Mouse (Mus musculus): ENCODE results near the gene Cacna1c.
A peak's percentile ranks its signal among the peaks of the same experiment; 100 is the strongest.
"Not testable (repeated sequence)": the region's sequence is repeated elsewhere in the genome, so short reads cannot be mapped to it uniquely, and the experiment has no call there.

The Cacna1c gene

GRCm38 (mm10) chr6:119206006-119206405 lies 9.8 kb upstream of the Cacna1c start:
- DNase-seq (ENCODE audit: low spot score), result not testable (repeated sequence)

- DNase-seq (ENCODE audit: low spot score), result no peak
These were observed 8.7 kb upstream of the Cacna1c start for GRCm38 (mm10) chr6:119204915-119205314.

DNA sequence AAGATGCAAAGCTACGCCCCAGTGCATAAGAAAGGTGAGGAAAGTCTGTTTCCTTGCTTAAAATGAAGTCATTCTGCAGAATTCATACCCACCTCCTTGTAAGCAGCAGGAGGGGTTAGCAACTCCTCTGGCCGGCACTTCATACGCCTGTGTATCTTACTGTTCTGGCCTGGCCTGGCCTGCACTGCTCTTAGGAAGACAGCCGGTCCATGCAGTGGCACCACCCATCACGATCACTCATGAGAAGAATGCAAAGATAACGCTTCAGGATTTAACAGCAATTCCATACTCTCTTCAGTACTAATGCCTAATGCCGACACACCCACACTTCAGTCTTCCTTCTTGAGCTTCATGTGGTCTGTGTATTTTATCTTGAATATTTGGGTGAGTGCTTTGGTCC lies 8.1 kb upstream of the Cacna1c start:
- no peak for DNase-seq (ENCODE audit: low spot score)

- no peak for DNase-seq (ENCODE audit: low spot score)
These were observed 5.4 kb upstream of the Cacna1c start for GRCm38 (mm10) chr6:119201575-119201974.

DNA sequence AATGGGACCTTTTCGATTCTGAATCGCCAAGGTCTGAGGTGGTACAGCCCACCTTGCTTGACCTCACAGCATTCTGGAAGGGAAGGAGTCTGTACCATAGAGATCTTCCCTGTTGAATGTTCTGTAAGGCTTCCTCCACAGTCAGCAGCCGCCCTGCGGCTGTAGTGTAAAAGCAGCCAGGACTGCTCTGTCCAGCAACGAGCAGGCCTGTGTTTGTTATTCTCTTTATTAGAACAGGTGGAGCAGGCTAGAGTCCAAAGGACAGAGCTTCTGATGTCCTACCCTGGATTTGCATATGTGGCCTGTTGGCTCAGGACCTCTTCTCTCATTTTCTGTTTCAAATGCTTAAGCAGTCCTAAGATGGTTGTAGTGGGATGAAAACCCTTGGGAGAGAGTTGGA lies 4.1 kb upstream of the Cacna1c start:
- no peak for DNase-seq (ENCODE audit: low spot score)

GRCm38 (mm10) chr6:119199274-119199879 lies 3.2 kb upstream of the Cacna1c start:
- DNase-seq (ENCODE audit: low spot score), result no peak

DNA sequence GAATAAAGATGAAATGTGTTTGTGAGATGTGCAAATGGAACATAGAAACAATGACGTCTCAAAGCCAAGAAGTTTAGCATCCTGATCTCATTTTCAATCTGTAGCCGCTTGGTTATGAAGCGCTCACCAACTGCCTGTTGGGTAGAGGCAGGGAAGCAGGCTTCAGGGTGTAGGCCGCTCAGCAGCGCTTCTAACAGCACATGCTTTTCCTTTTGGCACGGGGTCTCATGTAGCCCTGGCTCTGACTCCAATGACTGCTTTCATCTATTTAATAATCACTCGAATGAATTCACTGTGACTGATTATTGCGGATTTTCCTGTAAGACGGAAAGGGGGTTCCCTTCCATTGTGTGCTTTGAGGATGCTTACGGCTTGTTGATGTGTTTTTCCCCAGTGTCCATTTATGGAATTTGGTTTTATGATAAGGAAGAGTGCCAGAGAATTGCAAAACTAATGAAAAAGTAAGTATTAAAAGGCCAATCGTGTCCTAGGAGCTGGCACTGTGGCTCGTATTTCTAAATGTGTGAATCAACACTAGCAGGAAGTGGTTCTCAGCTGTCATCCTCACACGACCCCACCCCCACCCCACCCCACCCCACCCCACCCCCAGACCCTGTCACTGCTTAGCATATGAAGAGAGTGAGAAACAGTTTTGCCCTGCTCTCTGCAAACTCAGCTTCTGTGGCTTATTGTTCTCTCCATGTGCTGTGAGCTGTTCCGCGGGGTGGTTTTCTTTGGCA lies 2.5 kb upstream of the Cacna1c start:
- peak; percentile 13 for DNase-seq (ENCODE audit: low spot score)

DNA sequence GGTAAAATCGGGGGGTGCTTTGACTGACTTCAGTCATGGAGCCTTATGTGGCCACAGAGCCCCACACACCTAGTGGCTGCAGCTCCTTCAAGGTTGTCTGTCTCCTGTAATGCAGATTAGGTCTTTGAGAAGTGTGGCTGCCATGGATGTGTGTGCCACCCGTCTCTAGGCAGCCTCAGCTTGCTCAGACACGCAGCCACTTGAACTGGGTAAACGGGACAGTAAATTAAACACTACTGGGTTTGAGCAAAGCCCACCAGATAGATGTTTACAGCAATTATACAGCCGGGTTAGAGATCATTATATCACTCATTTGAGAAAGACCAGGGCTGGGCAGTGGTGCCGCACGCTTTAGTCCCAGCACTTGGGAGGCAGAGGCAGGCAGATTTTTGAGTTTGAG lies 1.6 kb downstream of the Cacna1c start:
- DNase-seq (ENCODE audit: low spot score), result no peak

DNA sequence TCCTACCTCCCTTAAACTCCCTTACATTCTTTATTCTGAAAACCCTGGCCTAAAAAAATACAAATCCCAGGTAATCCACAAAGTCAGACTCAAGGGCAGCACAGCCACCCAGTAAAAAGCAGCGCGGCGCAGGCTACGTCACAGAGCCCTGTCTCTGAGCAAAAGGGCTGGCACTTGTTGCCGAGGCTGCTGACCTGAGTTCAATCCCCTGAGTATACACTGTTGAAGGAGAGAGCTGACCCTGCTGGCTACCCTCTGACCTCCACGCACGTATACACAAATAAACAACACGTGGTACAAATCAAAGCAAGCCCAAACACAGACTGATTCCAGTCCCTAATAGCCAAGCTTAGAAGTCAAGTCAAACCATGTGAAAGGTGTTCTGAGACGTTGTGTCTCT lies 2.1 kb downstream of the Cacna1c start:
- peak; percentile 14 for DNase-seq (ENCODE audit: low spot score)

GRCm38 (mm10) chr6:119193571-119194154 lies 2.6 kb downstream of the Cacna1c start:
- DNase-seq (ENCODE audit: low spot score), result peak; percentile 11

GRCm38 (mm10) chr6:119191478-119191877 lies 4.7 kb downstream of the Cacna1c start:
- DNase-seq (ENCODE audit: low spot score), result no peak

DNA sequence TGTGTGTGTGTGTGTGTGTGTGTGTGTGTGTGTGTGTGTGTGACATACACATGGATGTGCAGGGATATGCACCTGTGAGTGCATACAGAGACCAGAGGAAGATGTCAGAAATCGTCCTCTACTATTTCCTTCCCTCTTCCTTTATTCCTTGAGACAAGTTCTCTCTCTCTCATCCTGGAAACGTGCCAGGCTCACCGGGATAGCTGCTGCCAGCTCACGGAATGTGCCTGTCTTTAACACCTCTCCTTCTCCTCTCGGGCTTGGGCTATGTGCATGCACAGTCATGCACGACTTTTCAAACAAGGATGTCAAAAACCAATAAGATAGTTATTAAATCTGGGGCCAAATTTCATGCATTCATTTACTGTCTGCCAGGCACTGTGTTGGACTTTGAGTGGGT lies 8.6 kb downstream of the Cacna1c start:
- DNase-seq (ENCODE audit: low spot score), result no peak

GRCm38 (mm10) chr6:119186658-119187057 lies 9.6 kb downstream of the Cacna1c start:
- peak; percentile 31 for DNase-seq (ENCODE audit: low spot score)

DNA sequence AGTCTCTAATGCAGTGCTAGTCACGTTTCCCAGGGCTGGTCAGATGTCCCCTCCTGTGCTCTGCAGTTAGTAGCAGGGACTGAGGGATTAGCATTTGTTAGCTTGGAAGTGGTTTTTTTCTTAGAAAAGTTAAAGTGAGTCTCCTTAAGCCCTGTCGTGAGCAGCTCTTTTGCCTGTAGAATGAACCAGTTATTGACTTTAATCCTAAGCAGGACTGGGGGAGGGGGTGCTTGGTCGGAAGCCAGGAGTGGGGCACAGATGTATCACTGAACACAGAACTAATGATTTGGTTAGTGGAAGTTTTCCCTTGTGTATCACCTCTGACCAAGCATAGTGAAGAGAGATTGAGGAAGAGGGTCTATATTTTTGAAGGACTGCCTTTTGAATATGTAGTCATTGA lies 12.4 kb downstream of the Cacna1c start:
- DNase-seq (ENCODE audit: low spot score), result no peak

DNA sequence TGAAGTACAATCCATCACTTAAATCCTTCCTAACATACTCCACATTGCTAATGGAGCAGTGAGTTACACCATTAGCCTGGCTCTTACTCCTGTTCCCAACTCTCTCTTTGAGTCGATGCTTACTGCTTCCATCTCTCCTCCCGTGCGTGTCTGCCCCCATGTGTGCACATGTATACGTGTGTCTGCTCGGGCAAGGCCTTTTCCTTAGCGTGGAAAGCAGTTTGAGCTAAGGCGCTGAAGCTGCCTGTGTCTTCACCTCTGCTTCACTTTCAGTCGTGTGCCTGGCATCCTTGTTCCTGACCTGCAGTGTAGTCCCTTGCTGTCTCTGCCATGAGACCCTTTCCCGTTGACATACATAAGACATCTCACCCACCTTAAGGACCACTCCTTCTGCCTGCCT lies 14.0 kb downstream of the Cacna1c start:
- no peak for DNase-seq (ENCODE audit: low spot score)

- no peak for DNase-seq (ENCODE audit: low spot score)
These were observed 16.0 kb downstream of the Cacna1c start for GRCm38 (mm10) chr6:119180188-119180587.

GRCm38 (mm10) chr6:119177101-119177500 lies 19.1 kb downstream of the Cacna1c start:
- DNase-seq (ENCODE audit: low spot score), result peak; percentile 17

DNA sequence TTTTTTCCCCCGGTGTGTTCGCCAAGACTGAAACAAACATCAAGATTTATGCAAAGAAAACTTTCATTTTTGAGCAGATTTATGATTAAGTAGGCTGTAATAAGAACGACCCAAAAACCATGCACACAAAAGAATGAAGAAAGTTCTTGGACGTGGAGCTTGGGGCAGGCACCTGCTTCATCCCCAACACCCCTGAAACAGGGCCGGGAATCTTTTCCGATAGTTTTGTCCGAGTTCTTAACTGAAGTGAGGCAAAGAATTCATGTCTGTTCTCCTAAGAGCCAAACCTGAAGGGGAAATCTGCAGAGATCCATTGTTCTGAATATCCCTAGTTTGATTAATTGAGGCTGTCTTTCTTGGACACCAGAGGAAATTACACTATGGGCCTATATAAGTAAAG lies 20.1 kb downstream of the Cacna1c start:
- DNase-seq (ENCODE audit: low spot score), result no peak

DNA sequence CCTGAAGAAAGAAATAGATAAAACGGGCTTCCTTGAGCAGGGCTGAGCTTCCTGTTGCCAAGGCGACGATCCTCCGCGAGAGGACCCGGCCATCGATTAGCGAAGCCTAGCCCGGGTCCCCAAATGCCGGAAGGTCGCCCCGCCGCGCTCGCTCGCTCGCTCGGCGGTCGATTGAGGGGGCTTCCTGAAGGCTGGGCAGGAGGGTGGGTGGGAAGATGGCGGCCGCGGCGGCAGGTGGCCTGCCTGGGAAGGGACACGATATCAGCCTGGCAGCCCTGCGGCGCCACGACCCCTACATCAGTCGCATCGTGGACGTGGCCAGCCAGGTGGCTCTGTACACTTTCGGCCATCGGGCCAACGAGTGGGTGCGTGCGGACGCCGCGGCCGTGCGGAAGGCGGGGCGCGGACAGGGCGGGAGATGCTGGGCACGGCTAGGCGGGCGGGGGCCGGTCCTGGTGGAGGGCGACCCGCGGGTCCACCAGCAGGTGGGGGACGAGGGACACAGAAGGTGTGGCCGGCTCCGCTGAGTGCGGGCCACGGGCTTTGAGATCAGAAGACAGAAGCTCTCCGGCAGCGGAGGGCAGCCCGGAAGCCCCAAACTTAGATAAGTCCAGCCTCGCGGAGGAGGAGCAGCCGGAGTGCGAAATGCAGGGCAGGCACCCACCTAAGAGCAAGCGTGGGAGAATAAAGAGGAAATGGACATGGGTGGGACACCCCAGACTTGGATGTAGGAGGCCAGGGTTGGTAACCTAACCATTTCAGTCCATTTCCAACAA lies 21.0 kb downstream of the Cacna1c start, which contains the start of gene Dcp1b:
Gene Dcp1b, plus strand, starts transcription at position 176 of the 776 bp plus-strand sequence.
- peak; percentile 94 for DNase-seq (ENCODE audit: low spot score)

GRCm38 (mm10) chr6:119174307-119175074 lies 21.7 kb downstream of the Cacna1c start:
- DNase-seq (ENCODE audit: low spot score), result no peak

DNA sequence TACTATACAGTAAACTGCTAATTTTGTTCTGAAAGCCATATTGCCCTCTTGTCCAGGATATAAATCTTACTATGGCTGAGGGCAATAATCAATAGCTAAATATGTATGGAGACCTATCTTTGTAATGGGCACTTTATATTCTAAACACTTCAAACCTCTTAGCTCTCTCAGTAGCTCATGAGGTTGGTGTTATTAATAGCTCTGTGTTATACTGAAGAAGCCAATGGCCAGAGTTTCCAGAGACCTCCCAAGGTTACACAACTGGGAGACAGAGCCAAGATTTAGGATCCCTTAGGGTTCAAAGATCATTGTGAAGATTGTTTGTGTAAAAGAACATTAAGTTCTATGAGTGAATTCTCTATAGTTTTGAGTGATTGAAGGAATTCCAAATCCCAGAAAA lies 30.5 kb downstream of the Cacna1c start:
- no peak for DNase-seq (ENCODE audit: low spot score)

DNA sequence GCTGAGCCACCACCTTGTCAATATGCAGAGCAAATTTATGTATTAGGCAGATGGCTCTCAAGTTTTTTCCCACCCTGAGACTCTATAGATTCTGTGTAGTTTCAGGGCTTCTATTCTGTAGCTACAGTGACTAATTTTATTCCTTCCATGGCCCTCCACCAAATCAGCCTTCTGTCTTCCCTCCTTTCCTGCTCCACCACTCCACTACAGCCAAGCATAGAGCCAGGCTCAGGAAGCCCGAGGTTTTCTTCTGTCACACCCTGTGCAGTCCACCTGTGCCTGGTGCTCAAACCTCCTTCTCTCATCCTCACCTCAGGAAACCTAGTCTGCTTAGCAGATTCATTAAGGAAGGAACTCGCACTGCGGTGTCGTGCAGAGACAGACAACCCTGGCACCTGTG lies 51.1 kb downstream of the Cacna1c start:
- DNase-seq (ENCODE audit: low spot score), result no peak
